Mouse (Mus musculus): ENCODE results near the gene Txnip.

GRCm38 (mm10) chr3:96545565-96545964 is 12.2 kb upstream of the Txnip start:
- TF ChIP-seq USF1 (IDR thresholded peaks at IDR 0.05; ENCODE audit: low read depth) = no peak
- TF ChIP-seq CTCF (IDR thresholded peaks at IDR 0.05; ENCODE audit: control insufficient read depth, insufficient read depth, insufficient read length) = no peak
